Mouse (Mus musculus): ENCODE results near the gene Fgf5. TPM values are rescaled to one million over a fixed set of nuclear protein-coding genes. Genes with fewer than 3 reads are reported as not detected.

Fgf5 gene
- polyA plus RNA-seq, 1 experiment from 2014 or later, result 0.55 TPM

GRCm38 (mm10) chr5:98241322-98241829 is 12.6 kb upstream of the Fgf5 start:
- no peaks in the 10 kb centered on the region for H3K4me1 ChIP-seq (replicated peaks; ENCODE audit: control insufficient read depth, insufficient read depth)
- no peaks in the 10 kb centered on the region for H3K27me3 ChIP-seq (ENCODE audit: control insufficient read depth, insufficient read depth, low read length)
- no peaks in the 10 kb centered on the region for H3K36me3 ChIP-seq (ENCODE audit: control insufficient read depth, insufficient read depth, low read length)
- TF ChIP-seq CTCF (IDR thresholded peaks at IDR 0.05; ENCODE audit: low read depth) (no peak), EP300 (optimal IDR thresholded peaks at IDR 0.05) (no peak)
- H3K9ac ChIP-seq (ENCODE audit: low read length), result no peak overlapping the region
- H3K9me3 ChIP-seq (ENCODE audit: control insufficient read depth, low read length), result no peaks in the 10 kb centered on the region
- no peak for ATAC-seq (ENCODE audit: low FRiP score, low TSS enrichment)
- H3K4me2 ChIP-seq (replicated peaks; ENCODE audit: low read depth), result no peak overlapping the region
- H3K4me3 ChIP-seq (ENCODE audit: low read depth, low read length), result no peak overlapping the region
- H3K27ac ChIP-seq (replicated peaks), result no peak overlapping the region
- 93% methylated on average over 12 of the region's 12 CpGs for WGBS
- no peak for DNase-seq (ENCODE audit: low spot score)

- WGBS, result 60% methylated on average over 8 of the region's 8 CpGs
- H3K4me2 ChIP-seq (replicated peaks; ENCODE audit: low read depth), result no peak overlapping the region
- ATAC-seq (ENCODE audit: low FRiP score, low TSS enrichment), result no peak
These were observed 8.7 kb upstream of the Fgf5 start for GRCm38 (mm10) chr5:98245303-98245702.

GRCm38 (mm10) chr5:98245976-98246375 is 8.0 kb upstream of the Fgf5 start:
- Histone ChIP-seq H3K27me3 (ENCODE audit: control insufficient read depth, insufficient read depth, low read length) (no peaks in the 10 kb centered on the region), H3K9ac (ENCODE audit: low read length) (no peak overlapping the region), H3K4me1 (replicated peaks; ENCODE audit: control insufficient read depth, insufficient read depth) (no peaks in the 10 kb centered on the region), H3K27ac (replicated peaks) (no peak overlapping the region), H3K9me3 (ENCODE audit: control insufficient read depth, low read length) (no peaks in the 10 kb centered on the region), H3K4me2 (replicated peaks; ENCODE audit: low read depth) (no peak overlapping the region), H3K4me3 (ENCODE audit: low read depth, low read length) (no peak overlapping the region), H3K36me3 (ENCODE audit: control insufficient read depth, insufficient read depth, low read length) (no peaks in the 10 kb centered on the region)
- WGBS, result 55% methylated on average over 4 of the region's 4 CpGs
- DNase-seq (ENCODE audit: low spot score) (no peak), ATAC-seq (ENCODE audit: low FRiP score, low TSS enrichment) (no peak)
- TF ChIP-seq EP300 (optimal IDR thresholded peaks at IDR 0.05), result no peak
- TF ChIP-seq CTCF (IDR thresholded peaks at IDR 0.05; ENCODE audit: low read depth), result no peak

More at GRCm38 (mm10) chr5:98245303-98245702, 8.7 kb upstream of the Fgf5 start:
- H3K36me3 ChIP-seq (ENCODE audit: control insufficient read depth, insufficient read depth, low read length), result no peaks in the 10 kb centered on the region
- H3K4me1 ChIP-seq (replicated peaks; ENCODE audit: control insufficient read depth, insufficient read depth), result no peaks in the 10 kb centered on the region
- no peak overlapping the region for H3K4me3 ChIP-seq (ENCODE audit: low read depth, low read length)
- no peak overlapping the region for H3K27ac ChIP-seq (replicated peaks)
- no peak for DNase-seq (ENCODE audit: low spot score)
- H3K9ac ChIP-seq (ENCODE audit: low read length), result no peak overlapping the region
- H3K9me3 ChIP-seq (ENCODE audit: control insufficient read depth, low read length), result no peaks in the 10 kb centered on the region
- H3K27me3 ChIP-seq (ENCODE audit: control insufficient read depth, insufficient read depth, low read length), result no peaks in the 10 kb centered on the region
- no peak for TF ChIP-seq CTCF (IDR thresholded peaks at IDR 0.05; ENCODE audit: low read depth)
- no peak for TF ChIP-seq EP300 (optimal IDR thresholded peaks at IDR 0.05)

GRCm38 (mm10) chr5:98246826-98247225 is 7.2 kb upstream of the Fgf5 start:
- Histone ChIP-seq H3K4me1 (replicated peaks; ENCODE audit: control insufficient read depth, insufficient read depth) (no peaks in the 10 kb centered on the region), H3K4me3 (ENCODE audit: low read depth, low read length) (no peak overlapping the region)
- 73% methylated on average over 7 of the region's 7 CpGs for WGBS

GRCm38 (mm10) chr5:98247516-98247915 is 6.5 kb upstream of the Fgf5 start:
- H3K36me3 ChIP-seq (ENCODE audit: control insufficient read depth, insufficient read depth, low read length), result no peaks in the 10 kb centered on the region
- TF ChIP-seq EP300 (optimal IDR thresholded peaks at IDR 0.05), result no peak
- no peak for TF ChIP-seq CTCF (IDR thresholded peaks at IDR 0.05; ENCODE audit: low read depth)
- no peak overlapping the region for H3K9ac ChIP-seq (ENCODE audit: low read length)
- no peak overlapping the region for H3K4me3 ChIP-seq (ENCODE audit: low read depth, low read length)
- H3K9me3 ChIP-seq (ENCODE audit: control insufficient read depth, low read length), result no peaks in the 10 kb centered on the region
- no peak overlapping the region for H3K4me2 ChIP-seq (replicated peaks; ENCODE audit: low read depth)
- H3K4me1 ChIP-seq (replicated peaks; ENCODE audit: control insufficient read depth, insufficient read depth), result no peaks in the 10 kb centered on the region
- H3K27me3 ChIP-seq (ENCODE audit: control insufficient read depth, insufficient read depth, low read length), result no peaks in the 10 kb centered on the region
- DNase-seq (ENCODE audit: low spot score) (no peak), ATAC-seq (ENCODE audit: low FRiP score, low TSS enrichment) (no peak)
- WGBS, result 56% methylated on average over 2 of the region's 2 CpGs
- no peak overlapping the region for H3K27ac ChIP-seq (replicated peaks)

More at GRCm38 (mm10) chr5:98246826-98247225, 7.2 kb upstream of the Fgf5 start:
- Histone ChIP-seq H3K36me3 (ENCODE audit: control insufficient read depth, insufficient read depth, low read length) (no peaks in the 10 kb centered on the region), H3K9ac (ENCODE audit: low read length) (no peak overlapping the region), H3K27me3 (ENCODE audit: control insufficient read depth, insufficient read depth, low read length) (no peaks in the 10 kb centered on the region), H3K4me2 (replicated peaks; ENCODE audit: low read depth) (no peak overlapping the region), H3K27ac (replicated peaks) (no peak overlapping the region), H3K9me3 (ENCODE audit: control insufficient read depth, low read length) (no peaks in the 10 kb centered on the region)
- TF ChIP-seq CTCF (IDR thresholded peaks at IDR 0.05; ENCODE audit: low read depth) (no peak), EP300 (optimal IDR thresholded peaks at IDR 0.05) (no peak)
- ATAC-seq (ENCODE audit: low FRiP score, low TSS enrichment) (no peak), DNase-seq (ENCODE audit: low spot score) (no peak)

GRCm38 (mm10) chr5:98253147-98253546 is 837 bp upstream of the Fgf5 start:
- DNase-seq (ENCODE audit: low spot score) (no peak), ATAC-seq (ENCODE audit: low FRiP score, low TSS enrichment) (no peak)
- H3K9me3 ChIP-seq (ENCODE audit: control insufficient read depth, low read length), result no peaks in the 10 kb centered on the region
- no peak overlapping the region for H3K4me3 ChIP-seq (ENCODE audit: low read depth, low read length)
- H3K36me3 ChIP-seq (ENCODE audit: control insufficient read depth, insufficient read depth, low read length), result no peaks in the 10 kb centered on the region
- H3K4me2 ChIP-seq (replicated peaks; ENCODE audit: low read depth), result no peak overlapping the region
- H3K4me1 ChIP-seq (replicated peaks; ENCODE audit: control insufficient read depth, insufficient read depth), result no peaks in the 10 kb centered on the region
- no peak overlapping the region for H3K9ac ChIP-seq (ENCODE audit: low read length)
- H3K27ac ChIP-seq (replicated peaks), result no peak overlapping the region
- H3K27me3 ChIP-seq (ENCODE audit: control insufficient read depth, insufficient read depth, low read length), result peaks cover 2% of the 10 kb centered on the region; the same call in 1 of the 2 replicates
- TF ChIP-seq EP300 (optimal IDR thresholded peaks at IDR 0.05) (no peak), CTCF (IDR thresholded peaks at IDR 0.05; ENCODE audit: low read depth) (no peak)
- 27% methylated on average over 6 of the region's 6 CpGs for WGBS
